Mouse (Mus musculus) kidney, postnatal 25 days (tissue): ENCODE measurements around the gene Trim47.
A peak's percentile ranks its signal among the peaks of the same experiment; 100 is the strongest.
"Not testable (repeated sequence)": the region's sequence is repeated elsewhere in the genome, so short reads cannot be mapped to it uniquely, and the experiment has no call there.

Source experiments
- DNase-seq, 2 experiments: peaks; one replicate each; pipeline ENCODE4 v3.0.0; 2021; ENCODE audit warnings: mixed read lengths in 2 of 2

Gene Trim47

DNA sequence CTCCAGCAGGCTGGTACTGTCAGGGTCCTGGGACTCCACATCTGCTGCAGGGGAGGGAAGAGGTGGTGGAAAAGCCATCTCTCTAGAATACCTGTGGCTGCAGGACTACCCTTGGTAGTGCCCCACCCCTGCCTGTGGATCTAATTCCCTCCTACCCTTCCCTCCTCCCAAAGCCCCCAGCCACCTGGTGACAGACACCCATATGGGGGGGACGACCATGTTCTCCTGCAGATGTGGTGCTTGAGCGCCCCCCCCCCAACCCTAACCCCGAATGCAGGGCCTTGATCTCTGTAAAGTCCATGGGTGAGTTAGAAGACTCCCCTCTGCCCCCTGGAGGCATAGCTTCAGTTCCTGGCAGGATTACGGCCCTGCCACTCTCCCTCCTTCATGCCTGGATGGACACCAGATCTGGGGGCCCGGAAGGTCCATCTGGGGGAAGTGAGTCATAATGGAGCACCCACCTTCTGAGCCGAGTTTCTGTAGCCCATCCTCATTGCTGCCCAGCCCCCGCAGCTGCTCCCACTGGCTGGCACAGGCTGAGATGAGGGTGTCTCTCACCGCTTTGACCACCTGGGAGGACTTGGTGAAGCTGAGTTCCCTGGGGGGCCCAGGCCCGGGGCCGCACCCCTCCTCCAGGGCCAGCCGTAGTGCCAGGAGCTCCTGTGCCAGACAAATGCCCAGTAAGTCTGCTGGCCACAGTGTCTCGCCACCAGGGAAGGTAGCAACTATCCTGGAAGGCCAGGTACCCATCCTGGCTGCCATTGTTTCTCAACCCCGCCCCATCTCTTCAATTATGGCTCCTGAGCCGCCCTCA lies 19.8 kb downstream of the Trim47 start:
- DNase-seq: peak; percentile 54 to 66

DNA sequence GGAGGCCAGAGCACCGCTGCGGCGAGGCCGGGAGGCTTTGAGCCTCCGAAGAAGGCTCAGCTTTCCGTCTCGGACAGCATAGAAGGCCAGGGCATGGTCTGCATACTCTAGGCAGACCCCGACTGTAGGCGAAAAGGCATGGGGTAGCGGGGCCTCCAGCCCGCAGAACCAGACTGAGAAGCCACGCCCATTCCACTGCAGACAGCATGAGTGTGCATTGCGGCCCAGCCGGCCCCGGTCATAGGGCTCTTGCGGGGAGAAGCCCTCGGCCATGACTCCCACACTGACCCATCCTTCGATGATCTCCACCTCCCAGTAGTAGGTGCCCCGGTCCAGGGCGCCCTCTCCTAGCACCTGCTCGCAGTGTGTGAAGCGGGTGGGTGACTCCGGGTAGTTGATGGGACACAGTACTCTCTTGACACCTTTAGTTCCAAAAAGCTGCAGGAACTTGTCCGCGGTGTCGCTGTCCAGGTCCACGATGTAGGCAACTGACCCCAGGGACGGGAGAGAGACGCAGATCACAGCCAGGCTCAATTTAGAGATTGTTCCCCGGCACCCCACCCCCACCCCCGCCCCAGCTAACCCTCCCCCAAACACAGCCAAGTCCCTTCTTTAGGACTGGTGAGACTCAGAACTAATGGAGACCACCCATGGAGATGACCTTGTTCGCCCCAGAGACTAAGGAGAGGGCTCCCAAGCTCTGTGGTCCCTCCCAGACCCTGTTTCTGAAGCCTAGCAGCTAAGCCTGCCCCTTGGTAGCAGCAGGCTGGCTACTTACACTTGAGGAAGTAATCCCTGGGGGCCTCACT lies 20.7 kb downstream of the Trim47 start:
- DNase-seq: peak in 1 of 2 experiments; percentile 51

DNA sequence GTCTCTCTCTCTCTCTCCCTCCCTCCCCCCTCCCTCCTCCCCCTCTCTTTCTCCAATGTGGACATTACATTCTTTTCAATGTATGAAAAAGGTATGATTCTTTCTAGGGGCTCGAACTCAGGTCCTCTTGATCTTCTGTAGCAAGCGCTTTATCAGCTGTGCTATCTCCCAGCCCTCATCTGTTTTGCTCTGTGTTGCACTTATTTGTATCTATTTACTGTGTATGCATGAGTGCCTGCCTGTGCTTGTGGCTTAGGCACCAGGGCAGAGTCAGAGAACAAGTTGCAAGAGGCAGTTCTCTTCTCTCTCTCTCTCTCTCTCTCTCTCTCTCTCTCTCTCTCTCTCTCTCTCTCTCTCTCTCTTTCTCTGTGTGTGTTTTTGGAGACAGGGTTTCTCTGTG lies 21.9 kb downstream of the Trim47 start:
- DNase-seq: peak in 1 of 2 experiments; percentile 36

DNA sequence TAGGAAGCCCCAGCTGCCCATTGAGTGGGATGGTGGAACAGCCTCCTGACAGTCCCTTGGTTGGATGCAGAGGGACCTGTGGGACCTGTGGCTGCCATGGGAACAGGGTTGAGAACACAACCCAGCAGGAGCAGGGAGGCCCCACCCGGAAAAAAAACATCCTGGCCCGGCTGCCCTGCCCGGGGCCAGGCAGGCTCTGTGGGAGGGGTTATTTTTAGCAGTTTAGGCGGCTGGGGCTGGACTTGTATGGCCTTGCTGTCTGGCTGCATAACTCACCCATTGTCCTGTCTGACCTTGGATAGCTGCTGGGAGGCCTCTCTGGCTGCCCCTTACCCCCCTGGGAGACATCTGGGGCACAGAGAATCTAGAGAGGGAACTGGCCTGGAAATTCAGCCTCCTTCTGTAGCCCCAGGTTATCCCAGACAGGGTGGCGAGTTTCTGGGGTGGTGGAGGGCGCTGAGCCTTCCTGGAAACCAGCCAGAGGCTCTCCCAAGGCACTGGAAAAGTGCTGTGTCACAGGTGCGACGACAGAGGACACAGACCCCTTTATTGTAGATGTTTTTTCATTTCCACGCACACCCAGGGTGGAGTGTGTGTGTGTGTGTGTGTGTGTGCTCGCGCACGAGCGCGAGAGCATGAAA lies 22.9 kb downstream of the Trim47 start:
- peak; percentile 80 to 95 for DNase-seq

DNA sequence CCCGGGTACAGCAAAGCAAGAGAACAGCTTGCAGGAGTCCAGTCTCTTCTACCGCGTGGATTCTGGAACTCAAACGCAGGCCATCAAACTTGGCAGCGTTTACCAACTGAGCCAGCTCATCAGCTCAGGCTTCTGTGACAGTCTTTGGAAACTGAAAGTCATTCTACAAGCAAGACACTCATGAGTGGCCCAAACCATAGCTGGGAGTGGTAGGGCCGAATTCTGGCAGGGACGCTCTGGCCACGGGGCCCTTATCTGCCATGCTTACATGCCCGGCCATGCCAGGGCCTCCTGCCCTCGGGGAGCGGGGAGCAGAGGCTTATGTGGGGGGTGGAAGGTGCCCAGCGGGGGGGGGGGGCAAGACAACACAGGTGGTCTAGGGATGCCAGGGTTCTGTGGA lies 23.4 kb downstream of the Trim47 start:
- no peak for DNase-seq

DNA sequence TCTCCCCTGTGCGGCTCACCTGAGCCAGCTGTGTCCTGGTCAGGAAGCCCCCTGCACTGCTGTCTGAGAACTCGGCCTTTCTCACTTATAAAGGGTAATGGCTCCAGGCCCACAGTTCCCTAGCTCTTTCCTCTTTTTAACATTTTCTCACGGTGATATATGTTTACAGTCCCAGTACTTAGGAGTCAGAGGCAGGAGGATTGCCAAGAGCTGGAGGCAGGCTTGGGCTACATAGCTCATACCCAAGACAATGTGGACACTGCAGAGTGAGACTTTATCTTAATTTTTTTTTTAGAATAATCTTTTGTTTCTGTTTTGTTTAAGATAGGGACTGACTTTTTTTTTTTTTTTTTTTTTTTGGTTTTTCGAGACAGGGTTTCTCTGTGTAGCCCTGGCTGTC lies 24.5 kb downstream of the Trim47 start:
- no peak for DNase-seq

DNA sequence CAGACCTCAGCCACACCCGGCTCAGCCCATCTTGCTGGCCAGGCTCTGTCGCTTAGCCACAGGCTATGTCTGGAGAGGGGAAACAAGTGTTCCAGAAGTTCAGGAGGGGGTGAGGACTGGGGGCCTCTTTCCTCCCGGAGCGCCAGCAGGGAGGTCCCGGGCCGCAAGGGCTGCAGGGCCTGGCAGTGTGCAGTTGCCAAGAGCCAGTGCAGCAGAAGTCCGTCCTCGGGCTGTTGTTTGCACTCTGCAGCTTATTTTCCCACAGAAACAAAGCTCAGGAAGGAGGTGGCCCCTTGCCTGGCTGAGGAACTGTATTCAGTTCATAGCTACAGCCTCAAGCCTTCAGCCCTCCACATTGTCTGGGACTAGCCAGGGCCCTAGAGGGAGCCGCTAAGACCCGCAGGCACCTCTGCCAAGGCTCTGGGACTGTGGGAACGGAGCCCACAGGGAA lies 25.1 kb downstream of the Trim47 start:
- peak; percentile 52 to 84 for DNase-seq

DNA sequence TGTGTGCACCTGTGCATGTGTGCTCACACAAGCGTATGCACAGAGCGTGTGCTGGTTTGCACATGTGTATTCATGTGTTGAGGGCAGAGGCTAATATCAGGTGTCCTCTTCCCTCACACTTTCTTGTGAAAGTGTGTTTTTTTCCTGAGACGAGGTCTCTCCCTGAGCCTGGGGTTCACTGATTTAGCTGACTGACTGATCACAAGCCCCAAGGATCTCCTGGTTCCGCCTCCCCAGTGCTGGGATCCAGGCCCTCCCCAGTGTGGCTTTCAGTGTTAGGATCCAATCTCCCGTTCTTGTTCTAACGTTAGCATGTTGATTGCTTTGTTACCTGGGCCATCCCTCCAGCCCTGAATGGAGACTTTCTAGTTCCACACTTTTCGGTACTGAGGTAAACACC lies 26.2 kb downstream of the Trim47 start:
- DNase-seq: no peak

DNA sequence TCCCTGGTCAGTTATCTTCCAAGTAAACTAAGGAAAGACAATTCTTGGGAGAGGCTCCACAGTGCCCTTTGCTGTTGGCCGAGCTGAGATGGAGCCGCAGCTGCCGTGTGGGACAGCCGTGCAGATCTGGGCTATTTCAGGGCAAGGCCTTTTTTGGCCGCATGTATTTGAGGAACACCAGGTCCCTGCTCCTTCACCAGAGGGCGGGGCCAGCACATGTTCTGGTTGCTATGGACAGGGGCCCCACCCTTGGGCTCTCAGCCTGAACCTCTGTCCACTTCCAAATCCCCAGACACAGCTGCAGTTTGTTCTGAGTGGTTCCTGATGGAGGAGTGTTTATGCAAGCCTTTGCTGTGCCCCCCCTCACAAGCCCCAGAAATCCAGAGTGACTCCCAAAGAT lies 26.6 kb downstream of the Trim47 start:
- DNase-seq: peak; percentile 70 to 92

DNA sequence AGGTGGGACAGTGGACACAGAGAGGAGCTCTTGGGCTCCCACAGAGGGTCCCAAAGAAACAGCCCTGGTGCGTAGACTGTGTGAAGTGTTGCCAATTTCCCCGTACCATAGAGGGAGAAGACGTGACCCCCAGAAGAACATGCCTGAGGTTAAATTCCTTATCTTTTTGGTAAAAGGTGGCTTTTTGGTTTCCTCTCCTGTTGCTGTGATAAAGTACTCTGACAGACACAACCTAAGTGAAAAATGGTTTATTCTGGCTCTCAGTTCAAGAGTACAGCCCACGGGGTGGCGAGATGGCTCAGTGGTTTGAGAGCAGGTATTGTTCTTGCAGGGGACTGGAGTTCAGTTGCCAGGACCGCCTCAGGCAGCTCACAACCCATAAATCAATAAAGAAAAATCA lies 27.5 kb downstream of the Trim47 start:
- DNase-seq: peak in 1 of 2 experiments; percentile 52

DNA sequence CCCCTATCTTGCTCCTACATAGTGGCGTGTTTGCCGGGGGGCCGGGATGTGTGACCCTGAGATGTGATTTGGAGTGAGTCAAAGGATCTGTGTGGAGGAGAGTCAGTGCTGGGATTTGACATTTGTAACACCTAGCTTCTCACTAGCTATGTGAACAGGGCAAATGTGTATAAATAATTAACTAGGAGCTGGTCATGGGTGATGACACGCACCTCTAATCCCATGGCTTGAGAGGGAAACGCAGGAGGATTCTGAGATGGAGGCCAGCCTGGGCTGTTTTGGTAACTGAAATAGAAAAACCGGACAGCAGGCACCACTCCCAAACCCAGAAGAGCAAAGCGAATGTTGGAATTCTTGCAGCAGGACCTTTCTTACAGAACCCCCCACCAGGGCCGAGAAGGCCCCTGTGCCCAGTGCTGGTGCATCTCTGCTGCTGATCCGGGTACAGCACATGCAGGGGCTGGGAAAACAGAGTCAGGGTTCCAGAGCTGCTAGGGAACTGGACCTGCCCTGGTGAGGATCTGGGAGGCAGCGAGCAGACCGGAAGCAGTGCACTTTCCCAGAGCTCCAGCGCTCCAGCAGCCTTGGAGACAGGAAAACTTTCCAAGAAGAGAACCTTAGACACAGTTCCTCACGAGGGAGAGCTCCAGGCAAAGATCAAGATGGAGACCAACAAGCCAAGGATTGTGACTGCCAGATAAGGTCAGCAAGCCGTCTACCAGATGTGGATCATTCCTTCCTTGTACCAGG lies 28.1 kb downstream of the Trim47 start:
- peak; percentile 63 to 82 for DNase-seq

DNA sequence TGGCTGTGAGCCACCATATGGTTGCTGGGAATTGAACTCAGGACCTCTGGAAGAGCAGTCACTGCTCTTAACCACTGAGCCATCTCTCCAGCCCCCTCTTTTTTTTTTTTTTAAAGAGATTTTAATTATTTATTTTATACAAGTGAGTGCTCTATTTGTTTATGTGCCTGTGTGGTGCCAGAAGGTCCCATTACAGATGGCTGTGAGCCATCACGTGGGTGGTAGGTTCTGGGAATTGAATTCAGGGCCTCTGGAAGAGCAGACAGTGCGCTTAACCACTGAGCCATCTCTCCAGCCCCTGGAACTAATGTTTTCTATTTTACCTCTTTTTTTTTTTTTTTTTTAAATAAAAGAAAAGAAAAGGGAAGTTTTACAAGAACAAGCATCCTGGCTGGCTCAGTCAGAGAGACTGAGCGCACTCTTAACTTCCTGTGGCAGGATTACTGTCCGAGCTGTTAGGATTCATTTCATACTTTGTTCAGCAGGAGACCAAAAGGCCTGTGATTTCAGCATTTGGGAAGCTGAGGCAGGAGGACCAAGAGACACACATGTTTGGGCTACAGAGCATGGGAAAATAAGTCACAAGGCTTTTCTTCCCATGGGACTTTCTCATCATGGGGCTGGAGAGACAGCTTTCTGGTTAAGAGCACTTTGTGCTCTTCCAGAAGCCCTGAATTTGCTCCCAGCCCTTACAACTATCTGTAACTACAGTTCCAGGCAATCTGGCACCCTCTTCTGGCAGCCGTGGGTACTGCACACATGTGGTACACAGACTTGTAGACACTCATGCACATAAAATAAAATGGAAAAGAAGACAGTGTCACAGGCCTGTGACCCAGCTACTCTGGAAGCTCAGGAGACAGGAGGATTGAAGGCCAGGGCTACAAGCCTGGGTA lies 30.5 kb downstream of the Trim47 start:
- peak; percentile 55 to 59 for DNase-seq

DNA sequence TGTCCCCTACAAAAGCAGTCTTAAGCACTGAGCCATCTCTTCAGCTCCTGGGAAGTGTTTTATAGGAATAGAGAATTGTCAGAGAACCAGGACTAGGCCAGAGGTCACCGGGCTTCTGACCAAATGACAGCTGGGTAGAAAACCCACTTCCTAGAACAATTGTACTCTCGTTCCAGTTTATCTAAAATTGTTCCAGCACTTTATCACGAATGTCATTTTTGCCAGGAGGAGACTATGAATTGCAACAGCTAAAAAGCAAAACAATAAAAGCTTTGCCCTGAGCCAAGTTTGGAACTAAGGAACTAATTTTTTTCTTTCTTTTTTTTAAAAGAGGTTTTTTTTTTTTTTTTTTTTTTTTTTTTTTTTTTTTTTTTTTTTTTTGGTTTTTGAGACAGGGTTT lies 31.4 kb downstream of the Trim47 start:
- peak; percentile 81 to 83 for DNase-seq

DNA sequence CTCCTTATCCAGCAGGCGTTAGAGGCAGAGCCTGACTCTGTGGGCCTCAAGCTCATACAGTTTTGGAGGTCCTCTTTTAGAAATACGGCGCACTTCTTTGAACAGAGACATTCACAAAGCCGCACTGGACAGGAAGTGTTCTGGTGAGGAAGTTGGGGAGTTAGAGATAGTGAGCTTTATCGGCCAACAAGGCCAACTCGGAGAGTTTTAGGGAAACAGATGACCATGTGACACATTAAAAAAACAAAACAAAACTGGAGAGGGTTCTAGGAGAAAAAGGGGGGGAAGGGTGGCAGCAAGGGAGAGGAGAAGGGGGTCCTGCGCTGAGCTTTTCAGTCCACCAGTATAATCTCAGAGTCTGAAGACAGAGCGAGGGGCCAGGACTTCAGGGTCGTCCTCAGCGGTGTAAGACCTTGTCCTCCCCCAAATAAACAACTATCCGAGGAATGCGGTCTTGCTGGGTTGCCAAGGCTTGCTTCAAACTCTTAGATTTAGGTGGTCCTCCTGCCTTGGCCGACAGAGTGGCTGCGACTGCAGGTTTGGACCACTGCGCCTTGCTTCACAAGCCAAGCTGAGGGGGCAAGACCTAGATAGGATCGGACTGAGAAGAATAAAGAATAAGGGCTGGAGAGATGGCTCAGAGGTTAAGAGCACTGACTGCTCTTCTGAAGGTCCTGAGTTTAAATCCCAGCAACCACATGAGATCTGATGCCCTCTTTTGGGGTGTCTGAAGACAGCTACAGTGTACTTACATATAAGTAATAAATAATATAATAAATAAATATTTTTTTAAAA lies 33.0 kb downstream of the Trim47 start:
- DNase-seq: no peak

DNA sequence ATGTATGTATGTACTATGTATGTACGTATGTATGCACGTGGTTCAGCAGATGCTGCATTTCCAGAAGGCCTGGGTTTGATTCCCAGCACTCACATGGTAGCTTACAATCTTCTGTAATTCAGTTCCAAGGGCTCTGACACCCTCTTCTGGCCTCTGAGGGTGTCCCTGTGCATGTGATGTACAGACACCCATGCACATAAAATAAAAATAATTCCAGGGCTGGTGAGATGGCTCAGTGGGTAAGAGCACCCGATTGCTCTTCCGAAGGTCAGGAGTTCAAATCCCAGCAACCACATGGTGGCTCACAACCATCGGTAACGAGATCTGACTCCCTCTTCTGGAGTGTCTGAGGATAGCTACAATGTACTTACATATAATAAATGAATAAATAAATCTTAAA lies 34.1 kb downstream of the Trim47 start:
- not testable (repeated sequence) for DNase-seq

DNA sequence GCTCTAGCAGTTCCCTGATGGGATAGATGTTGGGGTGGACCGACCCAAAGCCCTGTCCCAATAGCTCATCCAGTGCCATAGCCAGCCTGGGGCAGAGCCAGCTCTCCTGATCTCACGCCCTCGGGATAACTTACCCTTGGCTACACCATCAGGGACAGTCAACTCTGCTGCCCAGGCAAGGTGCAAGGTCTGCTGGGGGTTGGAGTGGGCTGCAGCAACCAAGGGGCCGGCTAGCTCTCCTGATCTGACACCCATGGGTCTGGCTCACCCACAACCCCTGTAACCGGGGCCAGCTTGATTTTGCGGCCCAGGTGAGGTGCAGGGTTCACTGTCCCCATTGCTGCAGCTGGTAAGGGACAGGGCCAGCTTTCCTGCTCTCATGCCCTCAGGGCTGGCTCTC lies 35.4 kb downstream of the Trim47 start:
- no peak for DNase-seq

DNA sequence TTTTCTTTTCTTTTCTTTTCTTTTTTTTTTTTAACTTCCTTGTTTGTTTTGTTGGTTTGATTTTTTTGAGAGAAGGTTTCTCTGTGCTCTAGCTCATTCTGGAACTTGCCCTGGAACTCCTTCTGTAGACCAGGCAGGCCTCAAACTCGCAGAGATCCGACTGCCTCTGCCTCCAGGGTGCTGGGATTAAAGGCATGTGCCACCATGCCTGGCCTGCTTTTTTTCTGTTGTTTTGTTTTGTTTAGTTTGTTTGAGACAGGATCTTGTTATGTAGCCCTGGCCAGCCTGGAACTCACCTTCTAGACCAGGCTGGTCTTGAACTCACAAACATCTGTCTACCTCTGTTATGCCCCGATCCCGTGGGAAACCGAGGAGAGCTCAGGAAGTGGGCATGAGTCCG lies 37.5 kb downstream of the Trim47 start:
- DNase-seq: no peak

DNA sequence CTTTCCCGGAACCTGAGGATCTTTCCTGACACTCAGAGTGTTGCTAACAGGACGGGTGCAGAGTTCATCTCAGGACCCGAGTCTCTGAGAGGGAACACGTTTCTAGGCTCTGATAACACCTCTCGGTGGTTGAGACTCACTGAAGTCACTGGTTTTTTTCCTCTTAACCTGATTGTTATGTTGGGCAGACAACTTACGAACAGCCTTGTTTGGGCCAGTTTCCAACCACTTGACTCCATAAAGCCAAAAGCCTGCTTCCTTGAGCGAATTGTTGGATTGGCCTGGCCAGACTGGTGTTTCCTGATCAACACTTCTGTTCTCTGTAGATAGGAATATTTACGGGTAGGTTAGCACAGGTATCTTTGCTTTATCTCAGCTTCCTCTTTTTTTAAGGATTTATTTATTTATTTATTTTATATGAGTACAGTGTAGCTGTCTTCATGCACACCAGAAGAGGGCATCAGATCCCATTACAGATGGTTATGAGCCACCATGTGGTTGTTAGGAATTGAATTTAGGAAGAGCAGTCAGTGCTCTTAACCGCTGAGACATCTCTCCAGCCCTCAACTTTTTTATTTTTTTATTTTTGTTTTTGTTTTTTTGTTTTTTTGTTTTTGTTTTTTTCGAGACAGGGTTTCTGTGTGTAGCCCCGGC lies 38.1 kb downstream of the Trim47 start:
- no peak for DNase-seq

DNA sequence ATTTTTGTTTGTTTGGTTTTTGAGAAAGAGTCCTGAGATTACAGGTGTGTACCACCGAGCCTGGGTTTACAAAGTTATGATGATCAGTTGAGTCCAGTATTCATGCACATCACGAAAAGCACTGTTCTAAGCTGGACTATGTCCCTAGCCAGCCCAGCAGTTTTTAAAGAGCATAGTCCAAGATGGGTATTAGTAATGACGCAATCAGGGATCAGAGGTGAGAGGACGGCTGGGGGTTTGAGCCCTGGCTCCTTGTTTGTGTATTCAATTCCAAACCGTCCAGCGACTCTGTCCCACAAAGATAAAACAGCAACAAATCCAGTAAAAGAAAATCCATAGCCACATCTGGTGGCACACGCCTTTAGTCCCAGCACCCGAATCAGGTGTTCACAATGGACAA lies 38.8 kb downstream of the Trim47 start:
- DNase-seq: peak; percentile 57 to 82
